Mouse (Mus musculus): ENCODE results near the gene Neil1. TPM values are rescaled to one million over a fixed set of nuclear protein-coding genes. Genes with fewer than 3 reads are reported as not detected.

Neil1 gene
- polyA plus RNA-seq (2015; fragmentation: Nextera tagmentation; extraction: Ambion mirVana): 8.6 and 9.6 TPM in 2 replicates

GRCm38 (mm10) chr9:57148144-57148878 lies at the start of gene Neil1:
TSS of gene Neil1 (minus strand) at chr9:57148305.
- Histone ChIP-seq H3K4me2 (peak within 1 kb of the TSS; percentile 81), H3K4me1 (peaks cover 18% of the 10 kb centered on the region), H3K27me3 (no peaks in the 10 kb centered on the region), H3K9ac (peak within 1 kb of the TSS; percentile 57), H3K36me3 (peaks cover 10% of the 10 kb centered on the region), H3K9me3 (no peaks in the 10 kb centered on the region), H3K4me3 (peak within 1 kb of the TSS; percentile 58), H3K27ac (peak within 1 kb of the TSS; percentile 87)
- peak; percentile 89 for ATAC-seq (ENCODE audit: insufficient number of reproducible peaks, low FRiP score, low TSS enrichment, low read depth)
- 2% methylated on average over 27 of the region's 27 CpGs for WGBS

- Histone ChIP-seq H3K9me3 (no peaks in the 10 kb centered on the region), H3K9ac (no peak overlapping the region), H3K4me3 (no peak overlapping the region), H3K36me3 (no peaks in the 10 kb centered on the region), H3K4me2 (no peak overlapping the region), H3K27me3 (no peaks in the 10 kb centered on the region), H3K4me1 (no peaks in the 10 kb centered on the region), H3K27ac (no peak overlapping the region)
- no peak for ATAC-seq (ENCODE audit: insufficient number of reproducible peaks, low FRiP score, low TSS enrichment, low read depth)
- 74% methylated on average over 8 of the region's 8 CpGs for WGBS
Measured at GRCm38 (mm10) chr9:57197414-57197813, 49.3 kb upstream of the Neil1 start.

- Histone ChIP-seq H3K27me3 (no peaks in the 10 kb centered on the region), H3K4me1 (no peaks in the 10 kb centered on the region), H3K36me3 (no peaks in the 10 kb centered on the region), H3K9me3 (no peaks in the 10 kb centered on the region), H3K9ac (no peak overlapping the region), H3K4me3 (no peak overlapping the region), H3K4me2 (no peak overlapping the region), H3K27ac (no peak overlapping the region)
- WGBS: 53% methylated on average over 3 of the region's 3 CpGs
- ATAC-seq (ENCODE audit: insufficient number of reproducible peaks, low FRiP score, low TSS enrichment, low read depth): no peak
Measured at GRCm38 (mm10) chr9:57196708-57197107, 48.6 kb upstream of the Neil1 start.

GRCm38 (mm10) chr9:57168411-57168810 lies 20.3 kb upstream of the Neil1 start:
- no peaks in the 10 kb centered on the region for H3K4me1 ChIP-seq
- 79% methylated on average over 5 of the region's 5 CpGs for WGBS
- H3K36me3 ChIP-seq: no peaks in the 10 kb centered on the region
- no peak overlapping the region for H3K4me3 ChIP-seq
- ATAC-seq (ENCODE audit: insufficient number of reproducible peaks, low FRiP score, low TSS enrichment, low read depth): no peak
- H3K4me2 ChIP-seq: no peak overlapping the region
- H3K9me3 ChIP-seq: no peaks in the 10 kb centered on the region
- no peak overlapping the region for H3K9ac ChIP-seq
- H3K27ac ChIP-seq: no peak overlapping the region
- no peaks in the 10 kb centered on the region for H3K27me3 ChIP-seq

- 83% methylated on average over 2 of the region's 2 CpGs for WGBS
- no peak for ATAC-seq (ENCODE audit: insufficient number of reproducible peaks, low FRiP score, low TSS enrichment, low read depth)
- H3K36me3 ChIP-seq: no peaks in the 10 kb centered on the region
Measured at GRCm38 (mm10) chr9:57166173-57166572, 18.1 kb upstream of the Neil1 start.

GRCm38 (mm10) chr9:57163137-57163536 lies 15.0 kb upstream of the Neil1 start:
- Histone ChIP-seq H3K9ac (no peak overlapping the region), H3K27me3 (no peaks in the 10 kb centered on the region), H3K27ac (no peak overlapping the region), H3K9me3 (no peaks in the 10 kb centered on the region), H3K36me3 (no peaks in the 10 kb centered on the region), H3K4me3 (no peak overlapping the region), H3K4me2 (no peak overlapping the region), H3K4me1 (0 out of 2 replicates have a peak, but pooled peaks cover 2% of the 10 kb centered on the region)
- no peak for ATAC-seq (ENCODE audit: insufficient number of reproducible peaks, low FRiP score, low TSS enrichment, low read depth)
- 26% methylated on average over 2 of the region's 2 CpGs for WGBS

More at GRCm38 (mm10) chr9:57166173-57166572, 18.1 kb upstream of the Neil1 start:
- Histone ChIP-seq H3K9me3 (no peaks in the 10 kb centered on the region), H3K4me1 (no peaks in the 10 kb centered on the region), H3K4me2 (no peak overlapping the region), H3K9ac (no peak overlapping the region), H3K27me3 (no peaks in the 10 kb centered on the region), H3K4me3 (no peak overlapping the region), H3K27ac (no peak overlapping the region)

GRCm38 (mm10) chr9:57162496-57162895 lies 14.4 kb upstream of the Neil1 start:
- no peak overlapping the region for H3K4me2 ChIP-seq
- H3K9me3 ChIP-seq: no peaks in the 10 kb centered on the region
- H3K27ac ChIP-seq: no peak overlapping the region
- WGBS: 12% methylated on average over 3 of the region's 3 CpGs
- H3K4me1 ChIP-seq: peaks cover 5% of the 10 kb centered on the region
- no peak for ATAC-seq (ENCODE audit: insufficient number of reproducible peaks, low FRiP score, low TSS enrichment, low read depth)
- H3K36me3 ChIP-seq: no peaks in the 10 kb centered on the region
- no peak overlapping the region for H3K9ac ChIP-seq
- H3K4me3 ChIP-seq: no peak overlapping the region
- H3K27me3 ChIP-seq: no peaks in the 10 kb centered on the region

GRCm38 (mm10) chr9:57158506-57158905 lies 10.4 kb upstream of the Neil1 start:
- H3K4me2 ChIP-seq: peak overlapping the region; percentile 76
- H3K27ac ChIP-seq: no peak overlapping the region
- ATAC-seq (ENCODE audit: insufficient number of reproducible peaks, low FRiP score, low TSS enrichment, low read depth): no peak
- peaks cover 11% of the 10 kb centered on the region for H3K4me1 ChIP-seq
- H3K27me3 ChIP-seq: no peaks in the 10 kb centered on the region
- 0 out of 2 replicates have a peak overlapping the region, but pooled peaks have one; percentile 7 for H3K9ac ChIP-seq
- peaks cover 21% of the 10 kb centered on the region for H3K36me3 ChIP-seq
- H3K4me3 ChIP-seq: peak overlapping the region; percentile 59
- 36% methylated on average over 11 of the region's 11 CpGs for WGBS
- no peaks in the 10 kb centered on the region for H3K9me3 ChIP-seq

GRCm38 (mm10) chr9:57158013-57158470 lies 9.9 kb upstream of the Neil1 start, which contains the start of gene Commd4:
TSS of gene Commd4 (minus strand) at chr9:57158331.
- H3K27ac ChIP-seq: no peak within 1 kb of the TSS
- H3K9ac ChIP-seq: peak within 1 kb of the TSS; percentile 51
- H3K4me2 ChIP-seq: peak within 1 kb of the TSS; percentile 76
- H3K4me1 ChIP-seq: peaks cover 11% of the 10 kb centered on the region
- H3K9me3 ChIP-seq: no peaks in the 10 kb centered on the region
- H3K36me3 ChIP-seq: peaks cover 21% of the 10 kb centered on the region
- WGBS: 1% methylated on average over 24 of the region's 24 CpGs
- peak within 1 kb of the TSS; percentile 59 for H3K4me3 ChIP-seq
- no peaks in the 10 kb centered on the region for H3K27me3 ChIP-seq
- peak; percentile 81; the same call in 1 of the 2 replicates for ATAC-seq (ENCODE audit: insufficient number of reproducible peaks, low FRiP score, low TSS enrichment, low read depth)

- Histone ChIP-seq H3K4me2 (peak overlapping the region; percentile 76), H3K9ac (peak overlapping the region; percentile 51), H3K4me3 (peak overlapping the region; percentile 59), H3K27ac (no peak overlapping the region), H3K36me3 (peaks cover 21% of the 10 kb centered on the region), H3K9me3 (no peaks in the 10 kb centered on the region), H3K27me3 (no peaks in the 10 kb centered on the region), H3K4me1 (peaks cover 11% of the 10 kb centered on the region)
- WGBS: 27% methylated on average over 13 of the region's 13 CpGs
- no peak for ATAC-seq (ENCODE audit: insufficient number of reproducible peaks, low FRiP score, low TSS enrichment, low read depth)
Measured at GRCm38 (mm10) chr9:57157499-57157898, 9.4 kb upstream of the Neil1 start.

- WGBS: 80% methylated on average over 8 of the region's 8 CpGs
- H3K9ac ChIP-seq: no peak overlapping the region
Measured at GRCm38 (mm10) chr9:57156823-57157222, 8.7 kb upstream of the Neil1 start.

GRCm38 (mm10) chr9:57156383-57156782 lies 8.3 kb upstream of the Neil1 start:
- ATAC-seq (ENCODE audit: insufficient number of reproducible peaks, low FRiP score, low TSS enrichment, low read depth): no peak
- Histone ChIP-seq H3K27me3 (no peaks in the 10 kb centered on the region), H3K4me2 (no peak overlapping the region), H3K9me3 (no peaks in the 10 kb centered on the region), H3K4me1 (peaks cover 11% of the 10 kb centered on the region), H3K27ac (no peak overlapping the region), H3K9ac (no peak overlapping the region), H3K4me3 (no peak overlapping the region), H3K36me3 (peaks cover 21% of the 10 kb centered on the region)
- 89% methylated on average over 7 of the region's 7 CpGs for WGBS

More at GRCm38 (mm10) chr9:57156823-57157222, 8.7 kb upstream of the Neil1 start:
- ATAC-seq (ENCODE audit: insufficient number of reproducible peaks, low FRiP score, low TSS enrichment, low read depth): no peak
- no peaks in the 10 kb centered on the region for H3K27me3 ChIP-seq
- H3K27ac ChIP-seq: no peak overlapping the region
- peaks cover 21% of the 10 kb centered on the region for H3K36me3 ChIP-seq
- peaks cover 11% of the 10 kb centered on the region for H3K4me1 ChIP-seq
- peak overlapping the region; percentile 59; the same call in 1 of the 2 replicates for H3K4me3 ChIP-seq
- no peaks in the 10 kb centered on the region for H3K9me3 ChIP-seq
- H3K4me2 ChIP-seq: no peak overlapping the region; the same call in 1 of the 2 replicates
